Mouse (Mus musculus): ENCODE results near the gene Mlf2.

Gene Mlf2

DNA sequence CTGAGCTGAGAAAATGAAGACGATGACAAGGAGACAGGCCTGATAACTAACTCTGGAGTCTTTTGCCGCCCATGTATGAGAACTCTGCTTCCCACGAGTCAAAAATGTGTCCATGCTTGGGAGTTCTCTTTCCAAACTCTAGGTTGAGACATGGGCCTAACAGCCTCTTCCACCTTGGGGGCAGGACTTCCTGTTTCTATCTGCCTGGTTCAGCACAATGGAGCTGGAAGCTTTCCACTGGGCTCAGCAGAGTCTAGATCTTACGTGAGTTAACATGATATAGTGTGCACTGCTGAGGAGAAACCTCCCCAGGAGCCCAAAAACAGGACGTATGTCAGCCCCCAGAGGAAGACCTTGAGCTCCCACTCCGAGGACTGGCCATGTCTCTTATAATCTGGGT lies 18.0 kb upstream of the Mlf2 start:
- DNase-seq = no peak

GRCm38 (mm10) chr6:124913721-124914285 lies 17.4 kb upstream of the Mlf2 start:
- DNase-seq = no peak

- DNase-seq = no peak
Observed at GRCm38 (mm10) chr6:124914511-124914910, 16.7 kb upstream of the Mlf2 start.

- peak; percentile 48 to 66 for DNase-seq
Observed at GRCm38 (mm10) chr6:124915160-124915941, 15.8 kb upstream of the Mlf2 start.

- no peak for DNase-seq
Observed at GRCm38 (mm10) chr6:124915942-124916694, 15.1 kb upstream of the Mlf2 start.

GRCm38 (mm10) chr6:124916695-124917517 lies 14.3 kb upstream of the Mlf2 start:
- DNase-seq = peak; percentile 94 to 95

- peak; percentile 94 to 96 for DNase-seq
Observed at GRCm38 (mm10) chr6:124917518-124918330, 13.5 kb upstream of the Mlf2 start.

- DNase-seq = no peak
Observed at GRCm38 (mm10) chr6:124918331-124918690, 12.9 kb upstream of the Mlf2 start.

- DNase-seq = no peak
Observed at GRCm38 (mm10) chr6:124918890-124919627, 12.1 kb upstream of the Mlf2 start.

GRCm38 (mm10) chr6:124919695-124920317 lies 11.4 kb upstream of the Mlf2 start, which contains the start of gene Ptms:
Gene Ptms (minus strand): TSS chr6:124920103.
- peak; percentile 94 to 97 for DNase-seq

GRCm38 (mm10) chr6:124920318-124921085 lies 10.7 kb upstream of the Mlf2 start:
- DNase-seq = no peak

GRCm38 (mm10) chr6:124921539-124921938 lies 9.6 kb upstream of the Mlf2 start:
- DNase-seq = no peak

- peak; percentile 51 to 67 for DNase-seq
Observed at GRCm38 (mm10) chr6:124925173-124925793, 5.9 kb upstream of the Mlf2 start.

GRCm38 (mm10) chr6:124925941-124926340 lies 5.2 kb upstream of the Mlf2 start:
- peak; percentile 81 to 82 for DNase-seq

DNA sequence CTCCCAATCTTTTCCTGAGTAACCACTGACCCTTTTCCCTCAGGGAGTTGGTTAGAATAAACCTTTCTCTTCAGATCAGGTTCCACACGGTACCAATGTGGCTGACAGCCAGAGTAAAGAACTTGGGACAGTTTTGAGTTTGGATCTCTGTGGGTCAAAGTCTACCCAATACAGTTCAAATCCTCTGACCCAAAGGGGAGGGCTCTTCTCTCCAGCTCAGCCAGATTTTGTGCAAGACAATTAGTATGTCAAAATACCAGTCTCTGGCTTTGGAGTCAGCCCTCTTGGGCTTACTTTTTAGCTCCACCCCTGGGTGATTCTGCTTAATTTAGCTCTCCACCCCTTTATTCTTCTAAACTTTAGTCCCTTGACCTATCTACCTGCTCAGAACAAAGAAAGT lies 955 bp upstream of the Mlf2 start:
- DNase-seq = peak in 1 of 2 experiments; percentile 36

DNA sequence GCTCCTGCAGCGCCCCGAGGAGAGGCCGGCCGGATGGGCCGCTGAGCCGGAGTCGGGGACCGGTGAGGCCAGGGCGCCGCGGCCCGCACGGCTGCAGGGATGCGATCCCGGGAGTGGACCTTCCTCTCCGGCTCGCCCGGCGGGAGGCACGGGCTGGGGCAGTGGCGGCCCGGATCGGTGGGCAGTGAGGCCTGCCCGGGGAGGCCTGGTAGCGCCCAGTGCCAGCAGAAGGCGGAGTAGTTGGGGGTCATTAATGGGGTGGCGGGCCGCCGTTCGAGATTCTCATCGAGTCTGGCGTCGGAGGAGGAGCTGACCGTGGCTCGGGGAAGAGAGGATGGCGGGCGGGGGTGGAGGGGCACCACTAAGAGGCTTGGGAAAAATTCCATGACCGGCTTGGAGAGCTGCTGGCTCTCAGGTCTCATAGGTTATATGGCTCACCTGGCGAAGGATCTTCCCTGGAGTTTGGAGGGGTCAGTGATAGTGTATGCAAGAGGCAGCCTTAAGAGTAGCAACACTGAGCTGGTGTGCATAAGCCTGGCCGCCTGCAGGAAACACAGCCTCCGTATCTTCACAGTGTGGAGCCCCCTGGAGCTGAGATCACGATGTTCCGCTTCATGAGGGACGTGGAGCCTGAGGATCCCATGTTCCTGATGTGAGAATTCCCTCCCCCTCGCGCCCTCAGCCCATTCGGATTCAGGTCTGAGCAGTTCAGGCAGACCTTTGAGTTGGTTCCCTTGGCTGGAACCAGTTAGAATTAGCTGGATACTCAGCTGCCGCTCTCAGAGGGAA lies 533 bp downstream of the Mlf2 start:
- DNase-seq = peak; percentile 70

DNA sequence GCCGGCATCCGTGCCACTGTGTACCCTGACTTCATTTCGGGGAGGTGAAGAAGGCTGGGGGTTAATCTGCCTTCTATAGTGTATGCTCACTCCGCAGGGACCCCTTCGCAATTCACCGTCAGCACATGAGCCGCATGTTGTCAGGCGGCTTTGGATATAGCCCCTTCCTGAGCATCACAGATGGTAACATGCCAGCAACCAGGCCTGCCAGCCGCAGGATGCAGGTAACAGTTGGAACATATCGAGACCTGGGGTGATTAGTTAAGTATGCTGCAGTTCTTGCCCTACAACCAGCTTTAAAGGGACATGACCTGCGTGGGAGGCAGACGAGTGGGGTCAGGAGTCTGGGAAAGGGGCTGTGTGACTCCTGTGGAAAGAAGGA lies 1.1 kb downstream of the Mlf2 start:
- no peak for DNase-seq

GRCm38 (mm10) chr6:124933127-124933526 lies 1.9 kb downstream of the Mlf2 start:
- no peak for DNase-seq

DNA sequence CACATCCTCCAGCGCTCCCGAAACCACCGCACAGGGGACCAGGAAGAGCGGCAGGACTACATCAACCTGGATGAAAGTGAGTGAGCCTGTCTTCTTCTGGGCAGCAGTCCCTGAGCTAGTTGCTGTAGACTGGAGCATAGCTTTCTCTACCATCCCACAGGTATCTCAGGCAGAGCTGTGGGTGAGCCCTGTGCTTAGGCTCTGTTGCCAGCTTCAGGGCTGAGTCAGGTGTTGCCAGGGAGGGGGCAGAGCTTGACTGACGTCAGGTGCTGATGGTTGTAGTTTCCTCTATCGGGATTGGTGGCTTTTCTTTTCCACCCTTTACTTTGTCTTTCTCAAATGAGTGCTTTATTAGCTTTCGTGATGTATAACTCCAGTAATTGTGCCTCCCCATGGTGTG lies 3.5 kb downstream of the Mlf2 start:
- no peak for DNase-seq
